Mouse (Mus musculus) urinary bladder, postnatal 0 days (tissue): ENCODE data around the gene Gm4567. TPM values are rescaled to one million over a fixed set of nuclear protein-coding genes. Genes with fewer than 3 reads are reported as not detected.

ENCODE experiments used
- polyA plus RNA-seq: library from polyadenylated mRNA; unstranded; fragments of >200 nt; fragmentation: Nextera tagmentation; extraction: Ambion mirVana; gene quantifications from 2 replicates; pipeline ENCODE4 v1.2.1, GENCODE M21; 2015

Gene Gm4567
- not detected in 2 replicates for polyA plus RNA-seq

GRCm38 (mm10) chr7:22719610-22720009 lies at the start of gene Gm4567:
TSS of gene Gm4567 (minus strand) at chr7:22719710.

GRCm38 (mm10) chr7:22761397-22761796 lies 41.9 kb upstream of the Gm4567 start, which contains the start of gene Vmn1r157:
TSS of gene Vmn1r157 (plus strand) at chr7:22761697.

DNA sequence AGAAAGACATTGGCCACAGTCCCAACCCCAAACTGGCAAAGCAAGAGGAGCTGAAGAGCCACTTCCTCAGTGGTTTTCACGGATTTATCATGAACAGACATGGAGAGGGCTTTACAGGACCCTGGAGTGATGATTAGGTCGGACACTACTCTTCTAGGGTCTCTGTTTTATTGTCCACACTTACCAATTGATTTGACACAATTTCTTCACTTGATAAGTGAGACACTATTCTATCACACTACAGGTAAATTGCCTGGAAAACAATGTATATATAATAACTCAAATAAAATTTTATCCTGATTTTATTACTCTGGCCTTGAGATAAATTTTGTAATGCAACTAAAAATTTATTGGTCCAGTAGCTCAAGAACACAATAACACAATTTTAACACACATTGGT lies 27.3 kb downstream of the Gm4567 start, which contains the start of gene Gm8693:
Gene Gm8693, minus strand, starts transcription at position 101 of the 400 bp plus-strand sequence.

Other genes starting within 250 kb of the Gm4567 start
- gene Vmn1r151, start 220.0 kb downstream of the Gm4567 start, polyA plus RNA-seq: not detected in 2 replicates
- gene Vmn1r152, start 196.7 kb downstream of the Gm4567 start, polyA plus RNA-seq: not detected in 2 replicates
- gene Gm8677, start 184.8 kb downstream of the Gm4567 start, polyA plus RNA-seq: not detected in 2 replicates
- not detected in 2 replicates for gene Gm4201, start 154.4 kb downstream of the Gm4567 start, polyA plus RNA-seq
- gene Gm4565, start 131.6 kb downstream of the Gm4567 start, polyA plus RNA-seq: not detected in 2 replicates
- gene Vmn1r155, start 61.7 kb downstream of the Gm4567 start, polyA plus RNA-seq: not detected in 2 replicates
- gene Gm8693, start 27.4 kb downstream of the Gm4567 start, polyA plus RNA-seq: not detected in 2 replicates
- gene Vmn1r157, start 42.0 kb upstream of the Gm4567 start, polyA plus RNA-seq: not detected in 2 replicates
- gene Vmn1r158, start 71.1 kb upstream of the Gm4567 start, polyA plus RNA-seq: not detected in 2 replicates
- gene Vmn1r159, start 123.9 kb upstream of the Gm4567 start, polyA plus RNA-seq: not detected in 2 replicates
- gene Vmn1r160, start 151.5 kb upstream of the Gm4567 start, polyA plus RNA-seq: not detected in 2 replicates